Mouse (Mus musculus) brain, embryonic 14.5 days (tissue): ENCODE data around the gene Cyp1a1. TPM values are rescaled to one million over a fixed set of nuclear protein-coding genes. Genes with fewer than 3 reads are reported as not detected.
A peak's percentile ranks its signal among the peaks of the same experiment; 100 is the strongest.

Source experiments
- DNase-seq: peaks from one replicate; pipeline ENCODE4 v3.0.0-alpha.2; 2011; ENCODE audit warnings: low read depth
- CTCF ChIP-seq: fragments of 200-500 bp; IDR thresholded peaks from 2 replicates; pipeline ENCODE4 v1.5.1; 2012; ENCODE audit warnings: inconsistent platforms, mild to moderate bottlenecking, moderate library complexity, borderline replicate concordance; ENCODE audit not compliant: insufficient read depth, insufficient read length; ENCODE audit errors: extremely low read depth
- POLR2A ChIP-seq: fragments of 200-500 bp; IDR thresholded peaks from 2 replicates; pipeline ENCODE4 v1.6.1; 2012; ENCODE audit warnings: mild to moderate bottlenecking, inconsistent platforms, borderline replicate concordance; ENCODE audit not compliant: poor library complexity, insufficient read depth, insufficient read length, severe bottlenecking; ENCODE audit errors: extremely low read depth
- polyA plus RNA-seq: library from polyadenylated mRNA; depleted of rRNA; stranded (reverse); fragments of >200 nt; gene quantifications from 2 replicates; pipeline ENCODE4 v1.2.3, GENCODE M21; 2012

Cyp1a1 gene
- polyA plus RNA-seq, 1 experiment: 0.14 TPM

DNA sequence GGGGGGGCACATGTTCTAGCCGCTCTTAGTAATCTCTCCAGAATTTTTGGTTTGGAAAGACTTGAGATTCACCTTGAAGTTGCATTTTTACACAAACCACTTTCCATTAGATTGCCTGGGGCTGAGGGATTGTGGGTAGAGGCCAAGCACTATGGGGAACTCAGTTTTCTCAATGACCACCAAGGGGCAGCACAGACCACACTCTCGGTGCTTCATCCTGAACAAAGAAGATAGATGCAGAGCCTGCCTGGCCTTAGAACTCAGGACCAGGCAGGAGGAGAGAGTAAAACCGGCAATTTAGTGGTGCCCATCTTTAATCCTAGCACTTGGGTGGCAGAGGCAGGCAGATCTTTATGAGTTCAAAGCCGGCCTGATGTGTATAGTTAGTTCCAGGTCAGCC lies 28.0 kb upstream of the Cyp1a1 start:
- peak; percentile 85 for DNase-seq
- TF ChIP-seq POLR2A: no peak
- peak; percentile 72 for TF ChIP-seq CTCF

DNA sequence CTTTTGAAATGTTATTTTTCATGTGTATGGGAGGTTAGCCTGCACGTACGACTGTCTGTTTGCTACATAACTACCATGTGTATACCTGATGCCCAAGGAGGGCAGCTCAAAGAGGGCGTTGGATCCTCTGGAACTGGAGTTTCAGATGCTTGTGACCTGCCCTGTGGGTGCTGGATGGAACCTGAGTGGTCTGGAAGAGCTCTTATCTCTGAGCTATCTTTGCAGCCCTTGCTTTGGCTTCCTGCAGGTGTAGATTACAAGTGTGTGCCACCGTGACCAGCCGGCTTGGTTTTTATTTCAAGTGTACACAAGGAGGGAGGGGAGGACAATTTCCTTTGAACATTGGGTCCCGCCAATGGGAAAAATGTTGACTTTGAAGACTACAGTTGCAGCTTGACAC lies 27.2 kb upstream of the Cyp1a1 start:
- no peak for TF ChIP-seq POLR2A
- no peak for TF ChIP-seq CTCF
- no peak for DNase-seq

DNA sequence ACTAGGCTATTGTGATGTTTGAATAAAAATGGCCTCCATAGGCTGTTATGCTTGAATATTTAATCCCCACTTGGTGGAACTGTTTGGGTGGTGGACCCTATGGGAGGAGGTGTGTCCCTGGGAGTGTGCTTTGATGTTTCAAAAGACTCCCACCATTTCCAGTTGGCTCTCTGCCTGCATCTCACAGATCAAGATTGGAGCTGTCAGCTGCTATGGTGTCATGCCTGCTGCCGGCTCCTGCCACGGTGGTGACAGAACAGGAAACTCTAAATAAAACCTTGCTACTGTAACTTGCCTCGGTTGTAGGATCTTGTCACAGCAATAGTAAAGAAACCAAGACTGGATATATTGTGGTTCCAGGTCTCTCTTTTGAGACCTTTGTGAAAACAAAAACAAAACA lies 26.2 kb upstream of the Cyp1a1 start:
- TF ChIP-seq POLR2A: no peak
- no peak for TF ChIP-seq CTCF

DNA sequence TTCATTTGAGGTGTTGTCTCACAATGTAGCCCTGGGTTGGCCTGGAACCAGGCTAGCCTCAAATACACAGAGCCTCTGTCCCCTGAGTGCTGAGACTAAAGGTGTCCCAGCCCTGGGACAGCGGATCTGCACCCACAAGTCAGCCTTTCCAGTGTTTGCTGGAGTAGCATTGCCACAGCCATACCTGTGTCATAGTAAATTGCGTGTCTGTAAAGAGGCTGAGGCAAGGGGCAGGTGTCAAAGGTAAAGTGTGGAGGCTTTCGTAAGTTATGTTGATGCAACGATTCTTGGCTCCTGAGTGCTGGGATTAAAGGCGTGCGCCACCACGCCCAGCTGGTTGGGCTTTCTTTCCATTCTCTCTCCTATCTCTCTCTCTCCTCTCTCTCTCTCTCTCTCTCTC lies 23.1 kb upstream of the Cyp1a1 start:
- TF ChIP-seq POLR2A (no peak), CTCF (no peak)
- no peak for DNase-seq

More for the DNA sequence above, 26.2 kb upstream of the Cyp1a1 start:
- DNase-seq: peak; percentile 57

DNA sequence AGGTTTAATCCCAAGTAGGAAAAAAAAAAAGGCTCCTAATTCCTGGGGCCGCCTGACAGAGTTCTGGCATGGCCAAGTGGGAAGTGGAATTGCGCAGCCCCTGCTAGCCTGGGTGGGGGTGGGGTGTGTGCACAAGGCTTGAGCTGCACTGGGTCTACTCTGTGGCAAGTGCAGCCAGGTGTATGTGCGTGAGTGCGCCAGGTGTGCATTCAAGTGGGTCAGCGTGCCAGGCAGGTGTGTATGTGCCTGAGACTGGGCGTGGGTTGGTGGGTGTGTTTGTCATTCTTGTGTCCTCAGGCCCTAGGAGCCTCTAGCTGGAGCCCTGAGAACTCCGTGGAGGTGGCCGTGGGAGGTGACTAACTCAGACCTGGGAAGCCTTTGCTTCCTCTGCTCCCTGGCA lies 21.2 kb upstream of the Cyp1a1 start:
- DNase-seq: no peak
- no peak for TF ChIP-seq CTCF
- TF ChIP-seq POLR2A: no peak

DNA sequence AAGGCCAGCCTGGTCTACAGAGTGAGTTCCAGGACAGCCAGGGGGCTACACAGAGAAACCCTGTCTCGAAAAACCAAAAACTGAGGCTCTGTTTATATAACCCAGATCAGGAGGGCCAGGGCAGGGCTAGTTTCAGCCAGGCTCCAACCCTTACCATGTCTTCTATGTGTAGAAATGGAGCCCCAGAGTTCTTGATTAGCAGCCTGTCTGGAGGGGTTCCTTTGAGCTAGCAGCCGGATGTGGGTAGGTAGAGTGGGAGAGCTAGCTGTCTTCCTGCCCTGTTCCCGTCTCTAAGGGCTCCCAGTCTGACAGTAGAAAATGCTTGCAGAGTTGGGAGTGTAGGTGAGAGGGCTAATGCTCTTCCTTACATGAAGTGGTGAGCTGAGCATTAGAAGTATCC lies 20.6 kb upstream of the Cyp1a1 start:
- TF ChIP-seq POLR2A: no peak
- TF ChIP-seq CTCF: no peak
- DNase-seq: no peak

DNA sequence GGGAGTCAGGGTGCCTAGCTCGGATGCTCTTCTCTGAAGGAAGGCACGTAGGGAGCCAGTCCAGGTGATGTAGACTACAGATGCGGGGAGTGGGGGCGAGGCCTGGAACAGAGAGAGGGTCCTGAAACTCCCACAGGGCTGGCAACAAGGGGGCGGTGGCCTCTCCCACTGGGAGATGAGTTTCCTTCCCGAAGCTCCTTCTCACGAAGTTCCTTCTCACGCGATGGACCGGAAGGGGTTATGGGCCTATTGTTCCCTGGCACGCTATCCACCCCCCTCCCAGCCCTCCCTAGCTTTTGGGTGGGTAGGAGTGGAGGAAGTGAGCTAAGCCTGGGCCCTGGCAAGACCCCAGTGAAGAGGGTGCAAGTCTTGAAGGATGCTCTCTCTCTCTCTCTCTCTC lies 19.9 kb upstream of the Cyp1a1 start:
- no peak for DNase-seq
- TF ChIP-seq POLR2A (no peak), CTCF (no peak)

DNA sequence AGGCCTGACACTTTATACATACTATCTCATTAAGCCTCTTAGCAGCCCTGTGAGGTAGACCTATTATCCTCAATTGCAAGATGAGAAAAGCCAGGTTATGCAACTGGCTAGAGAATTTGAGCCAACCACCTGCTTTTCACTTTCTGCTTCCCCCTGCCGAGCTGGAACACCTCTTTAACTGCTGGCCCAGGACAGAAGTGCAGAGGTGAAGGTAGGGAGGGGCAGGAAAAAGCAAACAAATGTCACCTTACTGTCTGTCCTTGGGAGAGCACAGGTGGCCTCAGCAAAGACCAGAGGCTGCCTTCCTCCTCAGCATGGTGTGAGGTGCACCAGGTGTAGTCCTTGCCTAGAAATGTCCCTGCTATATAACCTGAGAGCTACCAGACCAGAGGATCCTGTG lies 19.5 kb upstream of the Cyp1a1 start:
- TF ChIP-seq POLR2A (no peak), CTCF (no peak)
- DNase-seq: no peak

DNA sequence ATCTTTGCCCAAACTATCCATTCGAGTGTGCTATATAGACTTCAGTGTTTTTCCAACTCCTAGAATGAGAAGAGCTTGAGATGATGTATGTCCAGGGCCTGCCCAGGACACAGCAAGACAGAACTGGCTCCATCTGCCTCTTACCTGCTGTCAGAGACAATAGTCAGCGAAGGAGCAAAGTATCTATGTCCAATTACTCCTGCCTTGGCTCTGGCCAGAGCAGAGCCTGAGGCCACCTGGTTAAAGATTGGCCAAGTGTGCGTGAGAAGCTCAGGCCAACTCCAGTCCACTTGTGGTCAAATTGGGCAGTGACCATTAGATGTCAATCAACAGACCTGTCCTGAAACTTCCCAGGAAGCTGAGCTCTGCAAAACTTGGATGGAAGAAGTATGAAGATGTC lies 18.2 kb upstream of the Cyp1a1 start:
- TF ChIP-seq CTCF: no peak
- TF ChIP-seq POLR2A: no peak
- DNase-seq: no peak

DNA sequence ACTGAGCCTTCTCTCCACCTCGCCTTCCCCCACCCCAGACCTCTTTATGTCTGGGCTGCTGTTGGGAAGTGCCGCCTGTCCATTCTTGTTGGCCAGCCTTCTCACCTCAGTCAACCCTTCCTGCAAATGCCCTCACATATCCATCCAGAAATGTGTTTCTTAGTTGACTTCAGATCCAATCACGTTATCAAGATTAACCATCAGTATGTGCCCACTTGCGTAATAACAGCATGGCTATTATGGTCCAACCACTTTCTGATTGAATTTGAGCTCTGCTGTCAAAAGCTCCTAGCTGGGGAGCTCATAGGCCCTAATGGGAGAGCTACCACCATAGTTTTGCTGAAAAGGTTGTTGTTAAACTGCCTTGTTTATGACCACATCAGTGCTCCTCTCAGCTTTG lies 16.7 kb upstream of the Cyp1a1 start:
- TF ChIP-seq CTCF: no peak
- no peak for TF ChIP-seq POLR2A
- no peak for DNase-seq

DNA sequence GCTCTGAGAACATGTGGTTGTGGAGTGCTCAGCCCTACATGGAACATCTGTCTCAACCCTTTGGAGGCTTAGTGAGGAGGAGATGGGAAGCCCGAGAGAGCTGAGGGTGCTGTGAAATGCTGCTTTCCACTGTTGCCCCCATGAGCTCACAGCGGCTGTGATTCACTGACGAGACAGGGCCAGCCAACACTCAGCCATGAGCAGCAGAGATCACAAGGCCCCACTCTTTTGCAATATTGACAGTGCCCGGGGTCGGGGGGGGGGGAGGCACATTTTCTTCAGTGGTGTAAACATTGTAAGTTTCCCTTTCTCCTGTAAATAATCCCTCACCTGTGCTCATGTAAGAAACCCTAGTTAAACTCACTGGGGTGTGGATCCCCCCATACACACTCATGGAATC lies 16.2 kb upstream of the Cyp1a1 start:
- TF ChIP-seq CTCF (no peak), POLR2A (no peak)

DNA sequence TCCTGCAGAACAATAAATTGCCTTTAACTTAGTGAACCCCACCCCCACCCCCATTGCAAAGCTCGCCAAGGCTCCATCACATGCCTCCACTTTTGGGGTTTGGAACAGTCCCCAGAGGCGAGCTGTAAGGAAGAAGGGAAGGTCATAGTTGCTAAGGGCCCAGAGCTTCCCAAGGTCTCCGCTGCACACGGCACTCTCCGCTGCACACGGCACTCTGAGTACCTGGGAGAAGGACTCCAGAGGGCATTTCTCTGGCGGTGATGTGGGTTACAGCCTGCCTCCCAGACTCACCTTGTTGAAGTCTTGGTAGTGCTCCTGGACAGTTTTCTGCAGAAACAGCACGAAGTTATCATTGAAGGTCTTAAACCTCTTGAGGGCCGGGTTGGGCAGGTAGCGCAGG lies 6.3 kb upstream of the Cyp1a1 start:
- no peak for DNase-seq
- TF ChIP-seq CTCF (no peak), POLR2A (no peak)

More for the DNA sequence above, 16.2 kb upstream of the Cyp1a1 start:
- no peak for DNase-seq

DNA sequence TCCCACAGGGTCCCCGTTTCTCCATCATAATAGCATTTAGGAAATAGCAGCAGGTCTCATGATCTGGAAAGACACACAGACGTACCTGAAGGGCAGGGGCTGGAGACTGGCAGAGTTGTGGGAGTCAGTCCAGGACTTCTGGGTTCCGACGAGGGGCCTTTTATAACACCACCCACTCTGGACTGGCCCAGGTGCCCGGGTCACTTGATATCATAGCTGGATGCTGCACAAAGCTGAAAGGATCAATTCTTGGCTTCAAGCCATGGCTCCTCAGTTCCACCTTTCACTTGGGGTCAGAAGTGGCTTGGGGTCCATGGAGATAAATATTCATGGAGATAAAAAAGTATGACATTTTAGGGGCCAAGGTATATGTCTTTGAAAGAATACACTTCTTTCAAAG lies 4.2 kb upstream of the Cyp1a1 start, which contains the start of gene Cyp1a2:
TSS of gene Cyp1a2 (minus strand) at position 184 of the 400 bp plus-strand sequence.
- no peak for DNase-seq
- TF ChIP-seq POLR2A (no peak), CTCF (no peak)
